Mouse (Mus musculus) heart, adult 11 months (tissue): ENCODE data around the gene Alg14.

Experiments used
- DNase-seq: peaks from one replicate; pipeline ENCODE4 v3.0.0; 2022

The Alg14 gene

DNA sequence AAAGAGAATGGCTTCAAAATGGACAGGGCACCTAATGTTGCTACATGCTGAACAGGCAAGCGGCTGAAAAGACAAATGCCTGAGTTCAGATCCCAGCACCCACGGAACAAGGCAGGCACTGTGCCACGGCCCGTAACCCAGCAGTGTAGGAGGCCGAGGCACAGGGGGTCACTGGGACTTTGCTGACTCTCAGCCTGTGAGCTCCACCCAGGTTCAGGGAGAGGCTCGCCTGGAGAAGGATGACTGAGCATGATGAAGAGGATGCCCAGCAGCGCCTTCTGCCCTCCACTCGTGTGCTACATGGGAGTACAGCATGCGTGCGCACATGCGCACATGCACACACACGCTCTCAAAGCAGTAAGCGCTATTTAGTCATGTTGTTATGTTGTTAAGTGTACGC lies 11.9 kb upstream of the Alg14 start:
- DNase-seq = peak; percentile 70

DNA sequence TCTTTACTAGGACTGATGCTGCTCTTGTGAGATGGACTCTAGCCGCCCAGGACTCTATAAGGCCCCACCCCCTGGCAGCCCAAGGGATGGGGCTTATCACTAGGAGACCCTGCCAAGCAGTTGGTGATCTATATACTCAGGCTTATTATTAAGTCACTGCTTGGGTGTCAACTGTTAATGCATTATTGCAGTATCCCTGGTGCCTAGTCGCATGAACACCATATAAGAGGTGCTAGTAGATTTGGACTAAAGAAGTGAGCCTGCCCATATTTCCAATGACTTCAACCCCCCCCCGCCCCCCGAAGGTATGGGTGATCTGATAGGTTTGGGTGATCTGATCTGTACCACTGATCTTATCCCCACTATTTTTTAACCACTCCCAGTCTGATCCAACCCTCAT lies 8.6 kb upstream of the Alg14 start, which contains the start of gene Tmem56:
Gene Tmem56, minus strand, starts transcription at position 101 of the 400 bp plus-strand sequence.
- DNase-seq = peak; percentile 53

DNA sequence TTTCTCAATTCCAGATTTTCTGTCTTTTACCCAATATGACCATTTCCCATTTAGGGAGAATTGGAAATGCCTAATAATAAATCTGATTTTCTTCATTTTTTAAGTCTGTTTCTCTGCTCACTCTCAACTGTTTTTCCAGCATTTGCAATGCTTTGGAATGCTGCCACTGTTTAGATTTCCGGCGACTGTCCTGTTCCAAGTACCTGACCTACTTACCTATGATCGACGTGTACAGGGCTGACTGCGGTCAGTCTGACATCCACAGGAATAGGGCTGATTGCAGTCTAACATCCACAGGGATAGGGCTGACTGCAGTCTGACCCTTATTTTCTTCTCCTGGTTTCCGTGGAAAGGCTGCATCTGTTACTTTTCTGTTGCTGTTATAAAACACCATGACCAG lies 6.4 kb upstream of the Alg14 start:
- peak; percentile 19 for DNase-seq

DNA sequence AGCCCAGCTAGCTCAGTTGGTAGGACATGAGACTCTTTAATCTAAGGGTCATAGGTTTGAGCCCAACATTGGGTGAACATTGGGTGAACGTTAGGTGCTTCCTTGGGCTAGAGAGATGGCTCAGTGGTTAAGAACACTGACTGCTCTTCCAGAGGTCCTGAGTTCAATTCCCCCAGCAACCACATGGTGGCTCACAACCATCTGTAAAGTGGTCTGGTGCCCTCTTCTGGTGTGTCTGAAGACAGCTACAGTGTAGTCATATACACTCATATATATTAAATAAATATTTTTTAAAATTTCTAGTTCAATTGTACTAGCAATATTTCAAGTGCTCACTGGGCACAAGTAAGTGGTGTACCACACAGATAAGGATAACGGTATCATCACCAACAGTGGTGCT lies 4.4 kb upstream of the Alg14 start:
- DNase-seq = no peak

DNA sequence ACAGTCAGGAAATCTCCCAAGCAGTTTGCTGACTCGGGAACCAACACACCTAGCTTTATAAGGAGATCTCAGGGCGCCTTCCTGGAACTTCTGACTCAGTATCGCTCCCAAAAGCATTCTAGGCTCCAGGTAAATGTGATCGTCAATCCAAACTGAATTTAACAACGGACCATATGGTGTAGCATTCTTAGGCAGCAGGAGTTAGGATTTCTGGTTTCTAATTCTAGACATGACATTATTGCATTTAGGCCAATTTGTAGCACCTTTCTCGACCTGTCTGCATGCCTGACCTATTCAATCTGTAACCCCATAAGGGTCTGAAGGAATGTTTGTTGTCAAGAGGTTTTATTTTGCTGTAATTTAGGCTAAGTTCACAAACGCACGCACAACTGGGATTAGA lies 892 bp upstream of the Alg14 start:
- peak; percentile 68 for DNase-seq

DNA sequence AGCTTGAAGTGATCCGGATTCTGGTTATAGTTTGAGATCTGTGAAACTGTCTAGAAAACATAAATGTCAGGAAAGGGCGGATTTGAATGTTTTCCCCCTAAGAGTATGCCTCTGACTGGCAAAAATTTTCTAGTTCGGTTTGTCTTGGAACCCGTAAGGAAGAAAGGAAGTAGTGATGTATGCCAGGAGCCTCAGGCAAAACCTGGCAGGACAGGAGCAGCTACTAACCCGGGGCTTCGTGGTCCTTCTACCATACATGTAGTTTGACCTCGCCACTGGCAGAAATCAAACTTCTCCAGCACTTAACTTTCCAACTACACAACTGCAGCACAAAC lies 381 bp upstream of the Alg14 start:
- no peak for DNase-seq

DNA sequence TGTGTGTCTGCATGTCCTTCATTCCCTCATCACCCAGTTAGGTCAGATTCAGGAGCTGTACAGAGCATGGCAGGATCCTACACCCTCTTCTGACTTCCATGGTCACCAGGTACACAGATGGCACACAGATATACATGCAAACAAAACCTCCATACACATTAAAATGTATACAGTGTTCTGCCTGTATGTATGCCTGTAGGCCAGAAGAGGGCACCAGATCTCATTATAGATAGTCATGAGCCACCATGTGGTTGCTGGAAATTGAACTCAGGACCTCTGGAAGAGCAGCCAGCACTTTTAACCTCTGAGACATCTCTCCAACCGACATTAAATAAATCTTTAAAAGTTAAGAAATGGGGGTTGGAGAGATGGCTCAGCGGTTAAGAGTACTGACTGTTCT lies 2.6 kb downstream of the Alg14 start:
- peak; percentile 84 for DNase-seq

DNA sequence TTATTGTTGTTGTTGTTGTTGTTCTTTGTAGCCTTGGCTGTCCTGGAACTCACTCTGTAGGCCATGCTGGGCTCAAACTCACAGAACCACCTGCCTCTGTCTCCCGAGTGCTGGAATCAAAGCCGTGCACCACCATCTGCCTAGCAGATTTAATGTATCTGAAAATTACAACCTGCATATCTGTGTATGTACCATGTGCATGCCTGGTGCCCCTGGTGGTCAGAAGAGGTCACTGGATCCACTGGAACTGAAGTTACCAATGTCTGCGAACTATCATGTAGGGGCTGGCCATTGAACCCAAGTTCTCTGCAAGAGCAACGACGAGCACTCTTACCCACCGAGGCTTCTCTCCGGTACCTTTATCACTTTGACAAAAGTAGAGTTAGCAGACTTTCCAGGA lies 15.1 kb downstream of the Alg14 start:
- DNase-seq = peak; percentile 86

DNA sequence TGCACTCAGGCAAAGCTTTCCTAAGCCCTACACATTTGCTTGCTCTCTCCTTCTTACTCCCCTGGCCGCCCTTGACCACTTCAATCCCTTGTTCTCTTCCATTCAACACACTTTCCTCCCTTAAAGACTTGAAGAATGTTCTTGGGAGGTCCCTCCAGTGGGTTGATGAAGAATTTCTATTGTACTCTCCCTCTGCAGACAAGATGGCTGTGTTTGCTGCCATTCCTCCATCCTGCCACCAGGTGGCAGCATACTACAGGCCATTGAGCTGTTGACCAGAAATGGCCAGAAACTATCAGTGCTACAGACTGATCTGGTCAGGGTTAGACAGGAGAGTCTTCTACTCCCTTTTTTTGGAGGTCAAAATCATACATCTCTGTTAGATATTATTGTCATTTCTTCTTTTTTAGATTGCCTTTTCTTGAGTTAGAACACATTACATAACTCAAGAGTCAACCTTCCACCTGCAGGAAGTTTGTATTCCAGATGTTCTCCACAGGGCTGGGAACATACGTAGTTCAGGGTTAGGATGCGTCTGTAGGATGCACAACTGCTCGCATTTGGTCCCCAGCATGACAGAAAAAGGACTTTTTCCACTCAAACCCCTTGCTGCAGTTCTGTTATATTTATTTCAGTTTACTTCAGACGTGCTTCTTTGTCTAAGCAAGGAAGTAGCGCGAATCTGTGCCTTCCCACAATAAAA lies 16.1 kb downstream of the Alg14 start:
- DNase-seq = peak; percentile 94

DNA sequence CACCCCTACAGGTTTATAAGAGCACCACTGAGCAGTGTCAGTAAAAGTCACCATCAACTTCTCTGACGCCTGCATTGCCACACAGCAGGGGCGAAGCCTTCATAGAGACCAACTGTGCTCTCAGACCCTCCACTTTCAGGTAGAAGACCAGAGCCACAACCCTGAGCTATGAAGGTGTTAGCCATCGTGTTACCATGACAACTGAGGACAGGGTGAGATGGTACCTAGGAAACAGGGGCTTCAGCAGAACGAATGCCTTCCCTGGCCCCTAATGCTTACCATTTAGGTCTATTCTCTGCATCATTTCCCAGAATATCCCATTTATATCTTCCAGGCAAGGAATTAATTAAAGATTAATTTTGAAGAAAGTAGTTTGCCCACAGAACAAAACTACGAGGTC lies 17.4 kb downstream of the Alg14 start:
- peak; percentile 55 for DNase-seq

DNA sequence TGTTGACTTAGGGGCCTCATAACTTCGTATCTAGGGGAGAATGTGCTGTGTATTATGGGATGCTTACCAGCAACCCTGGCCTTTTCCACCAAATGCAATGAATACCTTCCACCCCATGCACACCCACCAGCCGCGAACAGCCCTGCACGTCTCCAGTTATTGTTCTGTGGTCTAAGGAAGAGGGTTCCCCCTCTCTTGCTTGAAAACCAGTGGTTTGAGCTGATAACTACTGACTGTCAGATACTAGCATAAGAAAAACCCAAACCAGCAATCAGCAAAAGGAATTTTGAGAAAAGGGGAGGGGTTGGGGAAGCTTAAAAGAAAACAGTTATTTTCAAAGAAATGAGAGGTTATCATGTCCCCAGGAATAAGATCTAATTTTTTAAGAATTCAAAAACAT lies 17.9 kb downstream of the Alg14 start:
- DNase-seq = peak; percentile 41

DNA sequence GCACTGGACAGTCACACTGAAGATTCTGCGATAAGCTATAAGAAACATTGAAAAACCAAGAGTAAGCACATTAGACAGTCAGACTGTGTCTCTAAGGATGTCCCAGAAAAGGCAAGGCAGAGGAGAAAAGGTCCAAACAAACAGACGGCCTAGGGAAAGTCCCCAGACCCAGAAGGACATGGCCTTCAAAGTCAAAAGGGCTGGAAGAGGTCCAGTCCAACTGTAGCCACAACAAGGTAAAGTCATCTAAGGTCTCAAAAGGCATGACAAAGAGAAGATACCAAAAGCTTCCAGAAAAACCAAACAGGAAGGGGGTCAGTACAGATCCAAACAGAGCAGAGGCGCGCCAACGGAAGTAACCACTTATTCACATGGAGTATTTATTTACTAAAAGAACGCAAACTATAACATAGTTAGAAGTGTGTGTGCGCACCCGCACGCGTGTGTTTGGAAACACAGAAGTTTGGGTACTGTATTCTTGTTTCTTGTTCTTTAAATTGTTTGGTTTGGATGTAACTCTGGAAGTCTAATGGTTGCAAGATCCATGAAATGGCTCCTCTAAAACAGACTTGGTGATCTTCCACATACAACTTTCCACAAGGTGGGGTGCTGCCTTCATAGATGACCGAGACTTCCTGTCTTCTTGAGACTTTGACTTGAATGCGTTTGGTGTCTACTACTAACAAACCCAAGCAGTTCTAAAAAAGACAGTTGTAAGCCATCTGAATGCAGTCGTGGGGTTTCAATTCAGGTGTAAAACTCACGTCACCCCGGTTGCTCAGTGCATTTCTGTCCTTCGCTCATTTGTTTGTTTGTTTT lies 18.5 kb downstream of the Alg14 start:
- DNase-seq = peak; percentile 65

DNA sequence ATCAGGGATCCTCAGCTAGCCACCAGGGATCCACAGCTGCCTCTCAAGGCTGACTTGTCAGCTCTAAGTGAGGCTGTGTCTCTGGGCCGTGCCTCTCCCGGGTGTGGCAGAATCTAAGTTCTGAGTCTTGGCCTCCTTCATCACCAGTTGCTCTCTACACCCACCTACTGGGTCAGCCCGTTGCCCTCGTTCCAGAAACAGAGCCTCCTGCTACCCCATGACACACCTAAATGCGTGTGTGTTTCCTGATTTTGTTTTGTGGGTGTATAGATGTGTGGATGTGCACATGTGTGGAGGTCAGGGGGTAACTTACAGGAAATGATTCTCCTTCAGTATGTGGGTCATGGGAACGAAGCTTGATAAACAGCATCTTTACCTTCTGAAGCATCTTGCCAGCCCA lies 20.9 kb downstream of the Alg14 start:
- peak; percentile 67 for DNase-seq

DNA sequence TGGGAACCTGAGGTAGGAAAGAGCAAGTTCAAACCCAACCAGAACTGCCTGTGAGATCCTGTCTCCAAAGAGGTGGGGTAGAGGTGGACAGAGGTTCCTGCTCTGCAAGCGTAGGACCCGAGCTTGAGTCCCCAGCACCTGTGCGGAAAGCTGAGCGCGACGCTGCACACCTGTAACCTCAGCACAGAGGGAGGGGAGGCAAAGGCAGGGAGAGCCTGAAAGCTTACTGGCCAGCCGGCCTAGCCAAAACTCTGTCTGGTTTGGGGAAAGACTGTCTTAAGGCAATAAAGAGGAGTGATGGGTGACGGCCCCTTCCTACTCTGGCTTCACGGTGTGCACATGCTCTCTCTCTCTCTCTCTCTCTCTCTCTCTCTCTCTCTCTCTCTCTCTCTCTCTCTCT lies 21.4 kb downstream of the Alg14 start:
- peak; percentile 61 for DNase-seq

DNA sequence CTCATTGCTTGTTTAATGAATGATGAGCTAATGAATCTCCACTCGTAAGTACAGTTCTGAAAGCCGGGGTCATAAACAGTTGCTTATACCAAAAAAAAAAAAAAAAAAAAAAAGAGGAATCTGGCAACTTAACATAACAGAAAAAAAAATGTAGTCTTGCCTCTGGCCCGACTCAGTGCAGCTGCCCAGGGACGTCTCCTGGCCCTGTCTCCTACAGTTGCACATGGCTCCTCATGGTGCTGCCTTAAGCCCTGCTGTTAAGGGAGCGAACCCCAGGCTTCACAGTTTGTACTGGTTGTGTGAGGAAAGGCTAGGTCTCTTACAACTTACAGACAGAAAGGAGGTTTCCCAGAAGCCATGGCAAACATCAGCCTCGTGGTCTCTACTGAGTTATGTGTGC lies 22.6 kb downstream of the Alg14 start:
- peak; percentile 42 for DNase-seq

DNA sequence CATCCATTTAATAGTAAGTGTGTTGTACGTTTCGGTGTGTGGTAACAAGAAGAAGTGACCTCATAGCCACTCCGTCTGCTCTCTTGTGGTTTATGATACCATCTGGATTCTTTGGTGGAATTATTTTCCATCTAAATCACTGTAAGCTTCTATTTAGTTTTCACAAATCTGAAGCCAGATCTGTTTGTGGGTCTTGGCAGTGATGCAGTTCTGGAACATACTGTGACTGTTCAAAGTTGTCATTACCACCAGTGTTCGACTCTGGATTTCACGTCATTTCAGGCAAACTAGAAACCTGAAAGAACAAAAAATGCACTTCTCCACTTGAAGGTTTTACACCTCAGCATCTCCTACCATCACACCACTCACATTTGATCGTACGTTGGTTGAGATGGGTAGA lies 23.9 kb downstream of the Alg14 start:
- DNase-seq = peak; percentile 13

DNA sequence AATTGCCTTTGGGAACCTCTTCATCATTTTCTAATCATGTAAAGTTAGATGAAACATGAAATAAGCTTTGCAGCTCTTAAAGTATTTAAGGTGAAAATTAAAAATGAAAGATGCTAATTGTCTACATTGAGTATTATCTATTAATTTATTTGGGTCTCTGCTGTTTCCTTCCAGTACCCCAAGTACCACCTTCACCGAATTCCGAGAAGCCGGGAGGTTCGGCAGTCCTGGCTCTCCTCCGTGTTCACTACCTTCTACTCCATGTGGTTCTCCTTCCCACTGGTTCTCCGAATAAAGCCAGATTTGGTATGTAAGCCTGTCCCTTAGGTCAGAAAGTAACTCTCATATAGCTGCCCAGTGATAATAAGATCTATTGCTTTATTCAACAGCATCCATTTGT lies 28.3 kb downstream of the Alg14 start:
- DNase-seq = peak; percentile 64

DNA sequence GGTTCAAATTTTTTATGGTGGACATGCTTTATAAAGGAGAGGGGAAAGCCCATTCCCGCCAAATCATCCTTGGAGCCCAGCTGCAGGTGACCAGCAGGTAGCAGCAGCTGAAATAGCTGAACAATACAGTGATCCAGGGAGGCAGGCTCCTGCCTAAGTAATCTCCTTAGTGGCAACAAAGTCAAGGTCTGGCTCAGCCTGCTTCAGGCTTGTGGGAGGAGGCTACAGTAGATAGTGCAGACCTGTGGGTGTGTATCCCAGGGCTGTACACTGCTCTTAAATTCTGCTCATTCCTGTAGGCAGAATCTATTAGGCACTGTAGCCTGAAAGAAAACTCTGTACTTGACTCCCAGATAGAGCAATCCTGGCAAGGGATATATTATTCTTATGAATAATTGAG lies 29.3 kb downstream of the Alg14 start:
- DNase-seq = peak; percentile 72

DNA sequence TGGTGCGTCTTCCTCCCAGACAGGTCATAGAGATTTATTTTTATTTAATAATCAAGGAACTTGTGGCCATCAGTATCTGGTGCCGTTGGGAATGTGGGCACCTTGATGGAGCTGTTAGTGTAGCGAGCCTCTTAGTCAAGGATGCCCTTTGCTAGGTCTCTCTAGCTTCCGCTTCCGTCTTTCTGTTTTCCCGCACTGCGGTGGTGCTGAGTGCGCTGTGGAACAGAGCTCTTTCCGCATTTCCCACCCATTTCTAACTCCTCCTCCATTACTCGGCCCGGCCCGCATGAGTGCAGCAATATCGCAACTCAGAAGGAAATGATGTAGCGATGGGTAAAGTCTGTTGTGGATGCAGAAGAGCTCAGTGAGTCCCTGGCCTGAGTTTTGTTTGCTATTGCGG lies 31.8 kb downstream of the Alg14 start:
- DNase-seq = peak; percentile 69

DNA sequence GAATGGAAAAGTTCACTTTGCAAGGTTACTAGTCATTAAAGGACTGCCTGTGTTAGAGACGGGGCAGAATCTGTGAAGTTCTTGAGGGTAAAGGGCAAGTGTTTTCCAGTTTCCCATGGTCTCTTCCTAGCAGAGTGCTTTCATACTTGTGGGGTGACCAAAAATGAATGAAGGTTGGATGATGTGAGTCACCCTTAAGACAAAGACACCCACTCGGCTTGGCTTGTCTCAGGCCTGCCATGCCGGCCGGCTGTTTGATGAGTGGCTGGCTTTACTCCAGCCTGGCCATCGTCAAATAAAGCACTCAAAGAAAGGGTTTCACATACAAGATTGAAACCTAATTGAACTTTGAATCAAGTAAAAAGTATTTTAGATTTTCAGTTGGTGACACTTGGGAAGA lies 35.8 kb downstream of the Alg14 start:
- peak; percentile 60 for DNase-seq

DNA sequence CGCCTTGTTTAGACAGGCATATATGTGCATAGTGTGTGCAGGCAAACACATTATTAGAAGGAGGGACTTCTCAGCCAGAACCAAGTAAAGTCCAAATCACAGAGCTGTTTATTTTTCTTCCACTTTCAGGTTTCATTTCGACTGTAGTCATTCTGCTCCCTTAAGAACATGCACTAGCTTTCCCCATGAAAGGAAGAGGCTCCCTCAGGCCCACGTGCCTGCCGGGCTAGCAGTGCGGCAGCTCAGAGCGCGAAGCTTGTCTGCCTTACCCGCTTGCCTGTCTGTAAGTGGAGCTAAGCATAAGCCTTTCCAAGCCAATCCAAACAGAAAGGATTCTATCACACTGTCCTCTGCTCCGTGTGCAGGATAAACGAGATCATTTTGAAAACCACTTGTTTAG lies 38.1 kb downstream of the Alg14 start:
- DNase-seq = peak; percentile 91

DNA sequence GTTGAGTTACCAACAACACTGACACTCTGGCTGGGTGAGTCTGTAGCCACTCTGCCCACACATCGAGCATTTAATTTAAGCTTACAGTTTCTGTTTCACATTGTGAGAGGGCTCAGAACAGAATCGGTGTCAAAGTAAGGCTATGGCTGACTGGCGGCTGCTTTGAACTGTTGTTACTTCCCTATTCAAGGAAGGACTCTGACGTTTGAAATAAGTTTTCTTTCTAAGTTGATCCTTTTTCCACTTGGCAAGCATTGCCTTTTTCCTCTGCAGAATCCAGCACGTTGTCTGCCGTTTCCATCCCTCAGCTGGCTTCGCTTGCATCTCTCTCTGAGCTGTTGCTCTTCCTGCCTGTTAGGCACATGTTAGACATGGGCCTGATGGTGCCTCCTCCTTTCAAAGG lies 38.7 kb downstream of the Alg14 start:
- DNase-seq = peak; percentile 86

DNA sequence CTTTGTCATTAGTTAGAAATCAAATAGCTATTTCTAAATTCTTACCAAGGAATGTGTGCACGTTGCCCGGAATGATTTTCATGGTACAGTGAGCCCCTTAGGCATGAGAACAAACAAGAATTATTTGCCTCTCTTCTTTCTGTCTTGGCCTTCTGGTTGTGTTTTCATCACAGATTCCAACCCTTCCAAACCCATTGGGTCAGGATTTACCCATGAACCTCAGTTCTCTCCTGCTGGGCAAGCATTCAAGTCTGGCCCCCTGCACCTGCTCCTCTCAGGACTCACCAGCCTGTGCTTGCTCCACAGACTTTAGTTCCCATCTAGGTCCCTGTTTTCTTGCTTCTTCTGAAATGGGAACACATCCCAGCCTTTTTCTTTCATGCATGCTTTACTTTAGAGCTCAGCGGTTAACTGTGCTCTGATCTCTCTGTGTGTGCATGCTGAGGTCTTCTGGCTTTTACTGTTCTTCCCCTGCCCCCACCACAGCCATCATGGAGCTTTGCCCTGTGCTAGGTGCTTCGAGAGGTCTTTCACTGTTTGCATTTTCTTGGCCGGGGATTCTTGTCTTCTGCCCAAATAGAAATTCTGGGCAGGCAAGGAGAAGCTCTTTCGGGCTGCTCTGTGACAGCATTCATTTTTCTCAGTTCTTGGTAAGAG lies 44.8 kb downstream of the Alg14 start:
- peak; percentile 57 for DNase-seq

DNA sequence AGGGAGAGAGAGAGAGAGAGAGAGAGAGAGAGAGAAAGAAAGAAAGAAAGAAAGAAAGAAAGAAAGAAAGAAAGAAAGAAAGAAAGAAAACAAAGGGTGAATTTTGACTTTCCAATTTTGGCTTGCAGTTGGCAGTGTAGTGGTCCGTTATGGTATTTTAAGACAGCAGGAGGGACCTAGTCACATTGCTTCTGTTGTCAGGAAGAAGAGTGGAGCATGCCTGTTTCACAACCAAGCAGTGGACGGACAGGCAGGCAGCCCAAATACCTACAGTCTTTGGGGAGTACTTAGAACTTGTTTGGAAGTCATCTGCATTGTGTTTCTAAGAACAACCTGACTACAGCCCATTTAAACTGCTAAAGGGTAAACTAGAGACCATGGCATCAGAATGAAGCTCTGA lies 47.1 kb downstream of the Alg14 start:
- DNase-seq = no peak
